Mouse (Mus musculus) gastrocnemius, postnatal 25 days (tissue): ENCODE data around the gene Jag2. TPM values are rescaled to one million over a fixed set of nuclear protein-coding genes. Genes with fewer than 3 reads are reported as not detected.

Experiments used
- DNase-seq: peaks from one replicate; pipeline ENCODE4 v3.0.0; 2022
- microRNA-seq, 2 experiments: library from miRNA; unstranded; fragments of <30 nt; microRNA quantifications; one replicate each; pipeline ENCODE4 v1.2.0; 2021; ENCODE audit warnings: borderline replicate concordance in 2 of 2
- total RNA-seq, 2 experiments: library from RNA; stranded (reverse); gene quantifications; 1 replicate in 1 of 2; 2 replicates in 1 of 2; pipeline ENCODE4 v1.2.3; 2021

The Jag2 gene
- total RNA-seq, 2 experiments from 2014 or later: 20.4 to 21.8 TPM

DNA sequence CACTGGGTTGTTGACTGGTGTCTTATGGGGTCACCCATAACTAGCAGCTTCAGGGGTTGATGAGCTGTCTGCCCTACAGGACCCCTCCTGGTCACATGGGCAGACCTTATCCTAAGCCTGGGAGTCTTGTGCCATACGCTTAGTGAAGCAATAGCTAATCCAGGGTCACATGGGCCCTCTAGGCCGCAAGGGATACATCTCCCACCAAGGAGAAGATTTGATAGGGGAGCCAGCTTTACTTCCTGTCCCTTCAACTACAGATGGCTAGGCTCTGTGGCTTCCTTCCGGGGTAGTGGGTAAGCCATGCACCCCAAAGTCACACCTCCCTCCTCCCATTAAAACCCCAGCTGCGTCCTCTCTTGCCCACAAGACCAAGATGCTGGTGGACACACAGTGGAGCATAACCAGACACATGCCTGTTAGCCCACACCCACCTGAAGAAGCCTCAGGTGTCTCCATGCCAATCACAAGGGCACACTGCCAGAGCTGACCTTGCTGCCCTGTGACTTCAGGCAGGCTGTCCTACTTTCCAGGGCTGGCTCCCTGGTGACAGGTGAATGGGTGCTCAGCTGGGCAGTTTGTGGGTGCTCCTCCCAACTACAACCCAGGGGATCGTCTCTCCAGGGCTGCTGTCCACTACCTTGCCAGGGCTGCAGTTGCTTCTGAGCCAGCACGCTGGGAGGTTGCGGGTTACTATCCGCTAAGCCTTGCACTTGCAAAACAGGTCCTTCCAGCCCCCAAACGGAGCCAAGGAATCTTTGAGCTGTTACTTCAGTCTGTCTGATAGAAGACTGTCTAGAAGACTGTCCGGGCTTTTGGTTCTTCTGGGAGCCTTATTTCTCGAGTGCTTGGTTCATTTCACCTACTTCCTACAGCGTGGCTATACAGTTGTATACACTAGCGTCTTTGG, 61.1 kb downstream of the Jag2 start, which contains the start of gene Gpr132:
Gpr132 (minus strand) TSS at position 51 of the 910 bp plus-strand sequence.
- DNase-seq: no peak

GRCm38 (mm10) chr12:112867106-112867674, 62.4 kb downstream of the Jag2 start:
- no peak for DNase-seq

GRCm38 (mm10) chr12:112866467-112867080, 63.0 kb downstream of the Jag2 start:
- no peak for DNase-seq

DNA sequence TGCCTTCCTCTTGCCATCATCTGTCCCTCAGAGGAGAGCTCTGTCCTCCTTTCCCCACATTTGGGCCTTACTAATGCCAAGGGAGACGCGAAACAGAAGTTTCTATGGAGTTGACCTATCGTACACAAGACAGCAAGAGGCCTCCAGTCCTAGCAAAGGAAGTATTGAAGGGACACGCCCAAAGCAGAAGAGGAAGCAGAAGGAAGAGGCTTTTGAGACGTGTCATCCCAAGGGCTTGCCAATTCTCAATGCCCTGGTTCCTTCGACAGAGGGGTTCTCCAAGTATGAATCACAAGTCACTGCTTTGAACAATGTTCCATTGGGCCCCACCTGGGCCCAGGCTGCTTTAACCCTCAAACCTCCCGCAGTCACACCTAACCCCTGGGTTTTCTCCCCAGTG, 64.8 kb downstream of the Jag2 start:
- DNase-seq: no peak

GRCm38 (mm10) chr12:112861911-112862321, 67.7 kb downstream of the Jag2 start:
- DNase-seq: no peak

DNA sequence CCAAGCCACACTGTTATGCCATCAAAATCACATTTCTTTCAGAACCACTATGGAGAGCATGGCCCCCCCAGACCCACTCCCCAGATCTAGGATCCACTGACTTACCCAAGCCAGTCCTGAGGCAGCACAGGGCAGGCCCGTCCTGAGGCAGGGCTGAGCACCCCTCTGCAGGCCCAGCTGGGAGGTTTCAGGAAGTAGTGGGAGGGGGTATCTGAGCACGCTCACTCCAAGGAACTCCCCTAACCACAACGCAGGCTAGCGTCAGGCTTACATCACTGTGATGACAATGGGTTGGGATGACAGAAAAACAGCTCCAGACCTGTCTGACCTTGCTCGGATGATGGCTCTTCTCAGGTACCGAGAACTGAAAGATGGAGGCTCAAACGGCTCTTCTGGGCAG, 68.8 kb downstream of the Jag2 start:
- DNase-seq: no peak

GRCm38 (mm10) chr12:112859930-112860329, 69.6 kb downstream of the Jag2 start:
- DNase-seq: no peak

- DNase-seq: no peak
Observed at GRCm38 (mm10) chr12:112858581-112859336, 70.8 kb downstream of the Jag2 start.

Small RNA genes within 50 kb of the gene (microRNA-seq; reads per million reads assigned to microRNA genes)
- gene Mir6941: 0 to 0.74 reads per million in 2 experiments

Other genes starting within 250 kb of the Jag2 start
- gene Cep170b, start 209.3 kb downstream of the Jag2 start, total RNA-seq: 1 to 10 TPM; 8.8 to 9.1 TPM
- 1 to 10 TPM; 3.5 to 3.9 TPM for gene Pld4, start 169.1 kb downstream of the Jag2 start, total RNA-seq
- gene Ahnak2, start 127.1 kb downstream of the Jag2 start, total RNA-seq: 10 to 100 TPM in 1 of 2 experiments, 1 to 10 TPM in 1; 4.9 to 11.8 TPM
- gene Clba1, start 120.8 kb downstream of the Jag2 start, total RNA-seq: under 1 TPM; 0.46 to 0.96 TPM
- gene Cdca4, start 100.4 kb downstream of the Jag2 start, total RNA-seq: 1 to 10 TPM; 3.4 to 3.5 TPM
- under 1 TPM in 1 of 2 experiments, not detected in 1; 0.11 TPM for gene Gpr132, start 61.5 kb downstream of the Jag2 start, total RNA-seq
- 1 to 10 TPM; 8.7 to 9.1 TPM for gene Nudt14, start 12.3 kb upstream of the Jag2 start, total RNA-seq
- 10 to 100 TPM; 12.6 to 13.1 TPM for gene Btbd6, start 46.7 kb upstream of the Jag2 start, total RNA-seq
- gene Brf1, start 70.9 kb upstream of the Jag2 start, total RNA-seq: 10 to 100 TPM; 19.3 to 19.4 TPM
- 10 to 100 TPM; 34.7 to 38.5 TPM for gene Pacs2, start 84.7 kb upstream of the Jag2 start, total RNA-seq
- not detected for gene Tex22, start 144.7 kb upstream of the Jag2 start, total RNA-seq
- 10 to 100 TPM; 29.3 to 34.4 TPM for gene Mta1, start 168.5 kb upstream of the Jag2 start, total RNA-seq
- gene Crip2, start 210.5 kb upstream of the Jag2 start, total RNA-seq: 10 to 100 TPM; 39.5 to 52.5 TPM
- gene Crip1, start 216.5 kb upstream of the Jag2 start, total RNA-seq: 100 to 1,000 TPM in 1 of 2 experiments, 10 to 100 TPM in 1; 90.0 to 150 TPM
- gene Tedc1, start 226.6 kb upstream of the Jag2 start, total RNA-seq: under 1 TPM; 0.46 to 0.54 TPM